Mouse (Mus musculus): Measurements from ENCODE around the gene Slc38a6.

The Slc38a6 gene

DNA sequence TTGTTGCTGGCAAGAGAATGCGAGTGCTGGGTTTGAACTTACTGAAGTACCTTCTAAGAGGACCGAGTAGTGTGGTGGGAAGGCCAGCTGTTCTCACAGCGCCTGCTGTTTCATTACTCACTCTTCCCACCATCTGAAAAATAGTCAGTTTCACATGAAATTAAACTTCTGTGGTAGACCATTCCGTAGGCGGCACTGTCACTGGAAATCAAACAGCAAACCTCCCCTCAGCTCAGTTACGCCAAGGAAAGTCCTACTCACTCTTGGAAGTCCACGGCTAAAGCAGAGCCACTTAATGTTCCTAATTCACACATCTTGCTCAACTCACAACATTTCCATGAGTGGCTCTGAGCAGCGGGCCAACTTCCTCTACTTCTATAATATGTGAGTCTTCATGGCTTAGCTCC, 37.6 kb downstream of the Slc38a6 start:
- no peak for DNase-seq (ENCODE audit: low spot score in 2 of 2)

DNA sequence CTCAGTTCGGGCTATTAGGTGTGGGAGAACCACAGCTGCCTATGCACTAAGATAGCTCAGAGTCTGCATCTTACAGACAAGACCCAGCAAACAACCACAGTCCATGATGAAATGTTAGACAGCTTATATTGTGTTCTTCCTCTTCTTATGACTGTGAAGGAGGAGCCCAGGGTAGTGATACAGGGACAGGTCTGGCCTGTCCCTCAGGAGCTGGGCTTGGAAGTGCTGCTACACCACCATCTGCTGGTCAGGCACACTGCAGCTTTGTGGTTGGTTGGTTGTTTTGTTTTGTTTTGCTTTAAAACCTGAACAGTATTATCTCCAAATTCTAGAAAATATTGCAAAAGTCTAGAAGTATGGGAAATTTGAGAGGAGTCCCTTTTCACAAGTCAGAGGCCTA, 38.2 kb downstream of the Slc38a6 start:
- no peak for DNase-seq (ENCODE audit: low spot score in 2 of 2)

DNA sequence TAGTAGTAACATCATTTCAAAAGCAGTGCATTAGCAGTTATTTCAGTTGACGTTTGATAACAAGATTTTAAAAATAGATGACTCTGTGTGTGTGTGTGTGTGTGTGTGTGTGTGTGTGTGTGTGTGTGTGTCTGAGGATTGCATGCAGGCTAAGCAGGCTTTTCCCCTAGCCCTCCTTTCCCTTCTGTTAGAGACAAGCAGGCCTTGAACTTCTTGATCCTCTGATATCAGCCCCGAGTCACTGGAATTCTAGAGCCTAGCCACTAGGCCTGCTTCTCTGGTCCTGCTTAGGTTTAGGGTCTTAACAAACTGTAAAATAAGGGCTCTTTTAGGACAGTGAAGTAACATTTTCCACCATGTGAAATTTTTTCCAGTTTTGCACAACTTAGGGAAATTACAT, 38.6 kb downstream of the Slc38a6 start:
- DNase-seq (ENCODE audit: low spot score in 2 of 2) = no peak

DNA sequence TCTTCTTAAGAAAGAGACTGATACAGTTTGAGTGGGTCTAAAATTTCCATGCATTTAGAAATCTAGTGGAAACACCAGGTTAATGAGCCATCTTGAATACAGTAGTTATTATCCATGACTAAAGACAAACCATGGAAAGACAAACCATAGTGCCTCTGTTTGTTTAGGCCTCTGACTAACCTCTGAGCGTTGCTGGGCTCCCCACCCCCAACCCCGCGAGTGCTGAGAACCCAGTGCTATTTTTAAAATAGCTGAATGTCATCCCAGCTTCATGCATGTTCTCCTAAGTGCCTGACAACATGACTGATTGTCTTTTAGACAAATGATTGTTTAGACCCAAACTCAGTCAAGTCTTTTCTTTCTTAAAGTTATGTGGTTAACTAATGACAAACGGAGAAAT, 39.0 kb downstream of the Slc38a6 start:
- no peak for DNase-seq (ENCODE audit: low spot score in 2 of 2)

DNA sequence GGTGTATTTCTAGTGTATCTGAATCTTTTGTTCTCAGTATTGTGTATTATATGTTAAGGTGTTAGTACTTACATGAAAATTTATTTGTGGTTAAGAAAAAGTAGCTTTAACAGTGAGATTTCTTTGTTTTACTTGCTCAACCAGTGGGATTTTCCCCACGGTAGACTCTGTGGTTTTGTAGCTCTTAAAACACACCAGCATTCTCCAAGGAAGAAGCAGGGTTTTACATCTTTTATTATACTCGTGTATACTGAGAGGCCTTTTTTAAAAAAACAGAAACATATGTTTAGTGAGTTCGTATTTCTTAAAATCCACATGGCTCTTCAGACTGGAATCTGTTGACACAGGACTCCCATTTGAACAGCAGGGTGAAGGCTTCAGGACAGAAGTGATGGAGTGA, 40.8 kb downstream of the Slc38a6 start:
- no peak for DNase-seq (ENCODE audit: low spot score in 2 of 2)

DNA sequence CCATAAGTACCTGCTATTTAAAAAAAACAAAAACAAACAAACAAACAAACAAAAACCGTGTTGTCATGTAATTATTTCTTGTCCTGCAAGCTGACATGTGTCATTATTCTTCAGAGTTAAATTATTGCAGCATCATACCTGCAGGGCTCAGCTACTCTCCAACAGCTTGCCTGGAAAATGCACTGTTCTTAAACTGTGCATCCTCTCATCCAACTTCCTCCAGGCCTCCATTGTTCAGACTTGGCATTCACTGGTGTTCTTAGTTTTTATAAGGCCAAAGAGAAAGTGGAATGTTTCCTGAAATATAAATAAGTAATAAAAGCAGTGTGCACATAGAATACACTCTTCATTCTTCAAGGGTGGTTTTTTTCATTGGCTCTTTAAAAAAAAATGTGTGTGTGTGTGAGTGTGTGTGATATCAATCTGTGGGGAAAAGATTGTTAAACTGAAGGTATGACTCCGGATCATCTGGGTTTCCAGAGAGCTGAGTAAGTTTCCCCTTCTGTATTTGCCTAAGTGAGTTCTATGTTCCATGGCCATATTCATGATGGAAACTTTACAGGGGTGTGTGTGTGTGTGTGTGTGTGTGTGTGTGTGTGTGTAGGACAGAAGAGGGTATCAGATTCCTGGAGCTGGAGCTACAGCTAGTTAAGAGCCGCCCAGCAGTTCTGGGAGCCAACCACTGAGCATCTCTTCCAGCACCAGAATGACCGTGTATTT, 42.0 kb downstream of the Slc38a6 start:
- no peak for DNase-seq (ENCODE audit: low spot score in 2 of 2)

DNA sequence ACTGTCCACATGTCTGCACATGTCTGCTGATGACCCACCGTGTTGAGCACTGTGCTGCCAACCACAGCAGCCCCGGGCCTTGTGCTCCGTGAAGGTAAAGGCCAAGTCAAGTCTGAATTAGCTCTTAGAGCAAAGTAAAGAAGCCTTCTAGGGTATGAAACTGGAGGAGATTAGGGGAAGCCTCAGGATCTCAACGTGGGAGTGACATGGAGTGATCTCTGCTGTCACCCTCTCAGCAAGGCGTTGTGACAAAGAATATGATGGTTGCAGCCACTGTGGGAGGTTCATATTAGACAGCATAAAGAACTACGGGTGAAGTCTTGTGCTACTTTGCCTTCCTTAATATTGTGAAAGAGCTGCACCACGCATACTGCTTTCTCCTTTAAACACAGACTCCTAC, 43.7 kb downstream of the Slc38a6 start:
- DNase-seq (ENCODE audit: low spot score in 2 of 2) = no peak

DNA sequence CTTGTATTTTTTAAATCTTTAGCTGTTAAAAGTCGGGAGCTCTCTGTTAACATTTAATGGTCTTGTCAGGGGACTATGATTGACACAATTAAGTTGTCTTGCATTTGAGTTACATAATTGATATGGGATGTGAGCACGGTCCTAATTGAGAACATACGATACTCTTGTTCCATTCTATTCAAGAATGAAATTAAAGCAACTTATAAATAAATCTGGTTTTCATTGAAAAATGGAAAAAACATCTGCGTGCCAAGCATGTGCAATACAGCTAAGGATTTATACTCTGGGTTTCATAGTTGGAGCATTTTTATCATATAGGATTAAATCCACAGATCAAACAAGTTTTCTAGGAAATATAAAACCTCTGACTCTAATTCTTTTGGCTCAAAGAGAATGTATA, 46.1 kb downstream of the Slc38a6 start:
- DNase-seq (ENCODE audit: low spot score in 2 of 2) = no peak

DNA sequence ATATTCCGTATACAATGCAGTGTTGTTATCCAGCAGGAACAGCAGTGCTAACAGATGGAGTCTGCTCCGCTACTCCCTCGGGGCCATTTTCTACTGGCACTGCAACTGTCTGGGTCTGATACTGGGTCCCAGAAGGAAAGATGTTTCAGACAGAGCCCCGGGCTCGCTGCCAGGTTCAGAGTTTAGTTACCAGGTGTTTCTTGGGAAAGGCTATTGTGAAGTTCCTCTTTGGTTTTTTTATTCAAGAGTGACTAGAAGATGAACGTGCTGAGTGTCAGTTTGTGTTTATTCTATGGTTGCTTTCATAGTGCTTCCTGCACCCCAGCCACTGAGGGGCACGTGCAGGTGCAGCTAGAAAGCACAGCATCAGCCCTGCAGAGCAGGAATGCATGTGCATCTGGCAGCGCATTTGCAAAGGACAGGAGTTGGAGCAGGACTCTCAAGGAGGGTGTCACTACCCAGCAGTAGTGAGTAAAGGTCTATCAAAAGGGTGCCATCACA, 47.5 kb downstream of the Slc38a6 start:
- DNase-seq (ENCODE audit: low spot score in 2 of 2) = no peak

DNA sequence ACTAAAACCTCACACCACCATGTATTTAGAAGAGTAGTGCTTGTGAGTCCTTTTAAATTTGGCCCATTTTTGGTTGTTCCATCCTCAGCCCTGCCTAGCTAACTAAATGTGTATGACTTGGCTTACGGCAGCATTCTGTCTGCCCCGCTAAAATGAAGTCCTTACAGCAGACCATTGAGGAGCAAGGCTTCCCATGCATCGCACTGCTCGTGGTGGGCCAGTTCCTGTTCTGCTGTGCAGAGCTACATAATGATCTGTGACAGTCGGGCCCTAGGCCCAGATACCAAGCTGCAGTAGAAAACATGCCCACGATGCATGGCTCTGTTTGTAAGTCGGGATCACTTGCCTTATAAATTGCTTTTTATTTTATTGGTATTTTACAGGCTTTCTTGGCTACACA, 50.5 kb downstream of the Slc38a6 start:
- DNase-seq (ENCODE audit: low spot score in 2 of 2) = no peak

DNA sequence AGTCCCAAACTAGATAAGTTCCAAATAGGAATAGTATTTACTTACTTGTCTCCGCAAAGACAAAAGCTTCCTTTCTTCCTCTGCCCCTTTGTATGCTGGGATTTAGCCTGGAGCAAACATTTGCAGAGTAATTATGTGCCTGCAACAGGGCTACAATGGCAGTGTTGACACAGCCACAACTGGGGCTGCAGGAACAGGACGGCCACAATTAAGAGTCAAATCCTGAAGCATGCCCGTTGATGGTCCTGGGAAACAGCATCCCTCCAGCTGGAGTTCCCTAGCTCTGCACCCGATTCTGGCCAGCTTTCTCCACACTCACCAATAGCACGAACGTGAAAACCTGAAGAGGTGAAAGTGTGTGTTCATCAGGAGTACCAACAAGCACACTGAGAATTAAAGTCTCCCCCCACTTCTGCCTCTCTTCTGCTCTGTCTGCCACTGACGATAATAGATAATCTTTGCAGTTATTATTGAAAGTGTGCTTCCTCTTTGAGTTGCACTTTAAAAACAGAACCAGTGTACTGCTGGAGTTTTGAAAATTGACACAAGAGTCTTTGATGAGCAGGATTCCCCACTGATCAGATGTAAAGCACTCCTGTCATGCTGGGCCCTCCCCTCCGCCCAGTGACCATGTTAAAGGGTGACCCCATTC, 54.2 kb downstream of the Slc38a6 start:
- no peak for DNase-seq (ENCODE audit: low spot score in 2 of 2)

DNA sequence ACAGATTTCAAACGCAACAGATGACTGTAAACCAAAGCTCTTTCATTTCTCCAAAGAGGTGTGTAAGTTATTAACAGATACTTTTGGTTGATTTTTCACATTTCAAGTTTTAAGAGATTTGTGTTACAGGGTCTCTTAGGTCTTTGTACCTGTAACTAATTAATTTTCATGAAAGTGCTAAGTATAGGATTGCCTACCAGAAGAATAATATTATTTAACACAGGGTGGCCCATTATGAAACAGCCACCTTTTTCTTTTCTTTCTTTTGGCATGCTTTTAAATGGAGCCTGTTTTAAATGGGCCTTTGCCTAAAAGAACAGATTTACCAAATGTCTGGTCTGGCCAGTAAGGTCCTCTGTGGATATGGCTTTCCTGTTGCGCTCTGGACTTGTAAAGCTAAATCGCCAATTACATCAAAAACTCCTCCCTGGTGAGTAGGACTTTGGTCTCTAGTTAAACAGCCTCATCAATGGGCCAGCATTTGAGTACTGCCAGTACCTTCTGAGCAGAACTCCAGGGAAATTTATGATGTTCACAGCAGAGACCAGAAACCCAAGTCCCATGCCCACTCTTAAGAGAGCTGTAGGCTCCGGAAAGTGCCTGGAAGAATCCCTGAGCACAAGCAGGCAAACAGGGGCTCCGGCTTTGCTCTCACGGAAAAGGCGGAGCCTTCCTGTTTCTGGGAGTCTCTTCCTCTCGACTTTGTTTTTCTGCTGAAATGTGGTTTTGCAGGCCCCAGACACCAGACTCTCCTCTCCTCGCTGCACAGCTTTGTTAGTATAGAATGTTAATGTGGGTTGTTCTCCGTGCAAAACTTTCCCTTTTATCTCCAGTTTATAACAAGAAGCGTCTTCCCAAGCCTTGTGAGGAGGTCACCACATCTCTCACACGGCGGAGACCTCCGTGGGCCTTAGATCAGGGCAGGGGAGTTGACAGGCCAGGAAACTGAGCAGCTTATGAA, 55.4 kb downstream of the Slc38a6 start:
- DNase-seq (ENCODE audit: low spot score in 2 of 2) = no peak

DNA sequence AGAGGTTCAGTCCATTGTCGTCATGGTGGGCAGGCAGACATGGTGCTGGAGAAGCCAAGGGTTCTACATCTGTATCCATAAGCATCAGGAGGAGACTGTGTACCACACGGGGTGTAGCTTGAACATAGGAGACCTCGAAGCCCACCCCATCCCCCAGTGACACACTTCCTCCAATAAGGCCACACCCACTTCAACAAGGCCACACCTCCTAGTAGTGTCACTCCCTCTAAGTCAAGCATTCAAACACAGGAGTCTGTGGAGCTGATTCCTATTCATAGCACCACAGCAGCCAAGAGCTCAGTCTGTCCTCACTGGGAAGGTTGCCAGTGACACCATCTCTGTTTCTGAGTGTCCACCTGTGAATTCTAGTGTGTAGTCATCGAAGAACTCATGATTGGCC, 57.7 kb downstream of the Slc38a6 start:
- no peak for DNase-seq (ENCODE audit: low spot score in 2 of 2)

DNA sequence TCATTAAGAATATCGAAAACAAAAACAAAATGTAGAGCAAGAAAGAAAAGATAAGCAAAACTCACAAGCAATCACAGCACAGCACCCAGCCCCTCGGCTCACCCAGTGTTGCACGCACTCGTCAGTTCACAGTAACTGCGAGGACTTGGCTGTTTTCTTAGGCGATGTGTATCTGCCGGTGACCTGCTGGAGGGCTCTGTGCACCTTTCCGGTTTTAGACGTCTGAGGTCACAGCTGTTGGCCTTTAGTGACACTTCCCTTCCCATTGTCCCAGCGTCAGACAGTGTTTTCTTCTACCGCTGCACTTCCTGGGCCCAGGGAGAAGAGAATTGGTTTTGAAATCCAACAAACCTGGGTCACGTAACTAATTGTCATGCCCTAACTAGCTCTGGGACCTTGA, 58.6 kb downstream of the Slc38a6 start:
- no peak for DNase-seq (ENCODE audit: low spot score in 2 of 2)

DNA sequence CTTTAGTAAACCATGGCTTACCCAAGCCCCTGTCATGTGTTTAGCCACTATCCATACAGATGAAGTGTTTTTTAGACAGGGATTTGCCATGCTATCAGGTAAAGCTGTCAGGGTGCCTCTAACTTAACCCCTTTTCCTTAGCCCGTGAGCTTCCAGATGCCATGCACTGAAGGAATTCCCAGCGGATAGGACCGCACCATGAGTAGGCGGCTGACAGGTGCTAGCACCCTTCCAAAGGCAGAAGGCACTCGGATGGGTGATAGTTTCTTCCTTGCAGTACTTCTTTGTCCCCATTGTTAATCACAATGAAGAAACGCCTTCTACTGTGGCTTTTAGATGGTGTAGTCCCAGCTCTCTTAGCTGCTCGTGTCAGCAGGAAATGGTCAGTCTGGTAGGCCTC, 60.6 kb downstream of the Slc38a6 start:
- DNase-seq (ENCODE audit: low spot score in 2 of 2) = no peak

DNA sequence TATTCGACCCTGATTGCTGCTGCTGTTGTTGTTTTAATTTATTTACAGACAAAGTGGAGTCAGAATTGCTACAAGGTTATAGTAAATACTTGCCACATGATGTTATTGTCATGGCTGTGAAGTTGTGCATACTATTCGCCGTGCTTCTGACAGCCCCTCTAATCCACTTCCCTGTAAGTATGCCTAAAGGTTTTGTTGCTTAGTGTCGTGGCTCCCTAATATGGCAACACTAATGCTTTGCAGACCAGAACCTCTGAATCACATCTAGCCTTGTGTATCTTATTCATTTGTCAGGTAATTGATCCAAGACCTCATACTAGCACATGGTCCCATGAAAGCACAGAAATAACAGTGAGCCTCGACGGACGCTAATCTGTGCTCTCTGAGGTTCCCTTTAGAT, 63.9 kb downstream of the Slc38a6 start:
- DNase-seq (ENCODE audit: low spot score in 2 of 2) = no peak

DNA sequence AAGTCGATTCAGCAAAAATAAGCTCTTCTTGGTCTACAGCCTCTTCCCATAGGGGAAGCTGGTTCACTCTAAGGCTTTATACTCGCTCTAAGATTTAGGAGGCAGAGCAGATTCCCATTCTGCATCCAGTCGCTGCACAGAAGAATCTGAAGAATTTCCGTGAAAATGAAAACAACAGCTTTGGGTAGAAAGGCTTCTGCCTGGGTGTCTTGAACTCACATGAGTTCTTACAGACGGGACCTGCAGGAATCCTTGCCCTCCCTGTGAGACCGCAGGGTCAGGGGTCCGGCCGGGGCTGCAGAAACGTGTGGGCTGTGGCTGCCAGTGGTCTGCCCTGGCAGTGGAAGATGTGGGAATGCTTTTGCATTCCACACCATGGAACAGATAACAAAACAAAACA, 64.4 kb downstream of the Slc38a6 start:
- no peak for DNase-seq (ENCODE audit: low spot score in 2 of 2)

DNA sequence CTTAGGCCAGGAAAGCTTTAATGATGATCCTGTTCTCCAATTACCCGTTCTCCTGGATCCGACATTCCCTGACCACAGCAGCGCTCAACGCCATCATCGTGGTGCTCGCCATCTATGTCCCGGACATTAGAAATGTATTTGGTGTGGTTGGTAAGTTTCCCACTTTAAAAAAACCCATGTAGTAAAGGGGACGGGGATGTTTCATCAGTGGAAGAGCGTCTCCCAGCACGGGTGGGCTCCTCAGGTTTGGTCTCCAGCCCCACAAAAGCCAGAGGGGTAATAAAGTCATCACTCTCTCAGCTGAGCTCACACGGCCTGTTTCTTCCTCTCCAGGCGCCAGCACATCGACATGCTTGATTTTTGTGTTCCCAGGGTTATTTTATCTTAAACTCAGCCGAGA, 65.2 kb downstream of the Slc38a6 start:
- no peak for DNase-seq (ENCODE audit: low spot score in 2 of 2)

DNA sequence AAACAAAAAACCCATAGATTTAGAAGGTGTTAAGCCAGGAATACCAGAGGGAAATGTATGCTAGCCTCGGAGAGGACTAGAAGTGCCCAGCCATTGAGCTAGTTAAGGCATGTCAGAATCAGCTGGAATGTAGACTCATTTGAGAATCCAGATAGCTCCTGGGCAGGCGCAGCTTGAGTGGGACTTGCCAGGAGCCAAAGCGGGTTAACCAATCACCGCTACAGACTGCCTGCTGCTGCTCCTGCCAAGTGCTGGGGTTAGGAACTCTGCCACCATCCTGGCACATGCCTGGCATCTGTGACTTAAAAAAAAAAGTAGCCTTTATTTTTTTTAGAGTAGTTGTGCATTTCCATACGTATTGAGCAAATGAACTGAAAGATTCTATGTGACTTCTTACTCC, 66.8 kb downstream of the Slc38a6 start:
- no peak for DNase-seq (ENCODE audit: low spot score in 2 of 2)

DNA sequence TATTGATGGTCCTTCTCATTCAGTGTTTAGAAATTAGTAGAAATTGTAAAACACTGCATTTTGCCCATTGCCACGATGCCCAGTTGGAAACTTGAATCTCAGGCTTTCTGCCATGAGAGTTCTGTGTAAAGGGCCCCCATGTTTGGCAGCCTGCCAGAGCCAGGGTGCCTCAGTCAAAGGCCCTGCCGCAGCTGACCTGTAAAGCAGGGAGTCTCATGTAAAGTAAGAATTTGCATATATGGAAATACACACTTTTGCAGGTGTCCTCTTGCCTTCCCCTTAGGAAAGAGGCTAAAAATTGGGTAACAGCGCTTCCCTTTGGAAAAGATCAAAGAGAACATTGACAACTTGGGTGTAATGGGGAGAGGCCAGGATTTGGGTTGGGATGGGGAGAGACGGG, 67.9 kb downstream of the Slc38a6 start:
- DNase-seq (ENCODE audit: low spot score in 2 of 2) = no peak

DNA sequence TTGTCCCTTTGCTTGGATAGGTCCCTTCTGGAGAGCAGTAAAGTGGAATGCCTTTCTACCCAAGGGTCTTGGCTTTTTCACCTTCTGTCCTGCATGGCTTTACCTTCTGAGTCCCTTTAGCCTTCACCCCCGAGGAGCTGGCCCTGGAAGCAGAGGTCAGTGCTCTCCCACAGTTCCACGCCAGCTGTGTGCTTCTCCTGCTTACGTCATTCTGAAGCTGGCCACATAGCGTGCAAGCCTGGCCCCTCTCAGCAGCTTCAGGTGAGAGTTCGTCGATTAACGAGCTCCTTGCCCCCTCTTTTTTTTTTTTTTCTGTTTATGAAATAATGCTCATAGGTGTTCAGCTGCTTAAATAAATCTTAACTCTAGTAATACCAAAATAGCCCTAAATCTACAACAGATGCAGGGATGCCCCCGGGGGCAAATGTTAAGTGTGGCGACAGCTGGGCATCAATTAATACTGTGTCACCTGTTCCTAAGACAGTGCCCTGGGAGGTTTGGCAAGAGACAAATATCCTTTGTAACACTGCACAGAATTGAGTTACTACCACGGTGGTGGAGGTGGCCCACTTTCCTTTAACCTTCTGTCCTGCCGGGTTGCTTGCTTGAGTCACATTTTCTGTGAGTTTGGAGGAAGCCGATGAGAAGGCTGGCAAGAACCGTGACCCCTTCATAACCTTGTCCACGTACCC, 68.7 kb downstream of the Slc38a6 start:
- DNase-seq (ENCODE audit: low spot score in 2 of 2) = no peak

DNA sequence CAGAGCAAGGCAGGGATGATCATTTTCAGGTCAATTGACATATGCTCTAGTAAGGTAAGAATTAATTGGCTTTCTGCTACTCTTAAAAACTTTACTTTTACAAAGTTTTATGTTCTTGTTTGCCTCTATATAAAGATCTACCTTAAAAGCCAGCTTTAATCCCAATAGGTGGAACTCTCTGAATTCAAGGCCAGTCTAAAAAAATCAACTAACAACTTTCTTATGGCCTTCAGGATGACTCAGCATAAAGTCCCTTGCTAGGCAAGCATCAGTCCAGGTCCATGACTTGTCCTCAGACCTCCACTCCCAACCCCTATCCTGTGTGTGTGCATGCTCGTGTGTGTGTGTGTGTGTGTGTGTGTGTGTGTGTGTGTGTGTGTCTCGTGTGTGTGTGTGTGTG, 70.1 kb downstream of the Slc38a6 start:
- no peak for DNase-seq (ENCODE audit: low spot score in 2 of 2)

Data from spleen, postnatal 14 days (tissue).